Mouse (Mus musculus): ENCODE data around the gene Mmp23. TPM values are rescaled to one million over a fixed set of nuclear protein-coding genes. Genes with fewer than 3 reads are reported as not detected.

The Mmp23 gene
- polyA plus RNA-seq (2012; fragmentation: generic; extraction: Trizol) = 1.8 TPM

GRCm38 (mm10) chr4:155653086-155653450 is at the start of gene Mmp23:
Gene Mmp23 (minus strand): TSS chr4:155653384.
- Histone ChIP-seq H3K27me3 (ENCODE audit: control insufficient read depth, insufficient read depth, insufficient read length) (no peaks in the 10 kb centered on the region), H3K79me2 (ENCODE audit: control insufficient read depth, insufficient read depth) (no peaks in the 10 kb centered on the region), H3K4me2 (ENCODE audit: low read depth) (peak within 1 kb of the TSS; percentile 62), H3K36me3 (ENCODE audit: control insufficient read depth, insufficient read depth) (peaks cover 12% of the 10 kb centered on the region), H3K4me3 (no peak within 1 kb of the TSS), H3ac (ENCODE audit: control insufficient read depth, insufficient read length) (no peak within 1 kb of the TSS)
- peak; percentile 26 for TF ChIP-seq POLR2AphosphoS2 (IDR thresholded peaks at IDR 0.05; ENCODE audit: insufficient read length, low read depth)
- TF ChIP-seq E2F4 (IDR thresholded peaks at IDR 0.05; ENCODE audit: insufficient read depth) = no peak
- TF ChIP-seq MYOD1 (IDR thresholded peaks at IDR 0.05; ENCODE audit: control insufficient read depth in 1 of 3, insufficient read length in 2 of 3, low read depth in 2 of 3) = no peak

- Histone ChIP-seq H3K4me2 (ENCODE audit: low read depth) (no peak overlapping the region), H3K4me3 (no peak overlapping the region), H3K36me3 (ENCODE audit: control insufficient read depth, insufficient read depth) (no peaks in the 10 kb centered on the region), H3K79me2 (ENCODE audit: control insufficient read depth, insufficient read depth) (peaks cover 3% of the 10 kb centered on the region), H3K27me3 (ENCODE audit: control insufficient read depth, insufficient read depth, insufficient read length) (no peaks in the 10 kb centered on the region), H3ac (ENCODE audit: control insufficient read depth, insufficient read length) (no peak overlapping the region)
- TF ChIP-seq MAX (IDR thresholded peaks at IDR 0.05; ENCODE audit: low read depth) (no peak), SRF (IDR thresholded peaks at IDR 0.05; ENCODE audit: control insufficient read depth, insufficient read length, low read depth) (no peak), TCF12 (IDR thresholded peaks at IDR 0.05; ENCODE audit: insufficient read depth, poor library complexity, severe bottlenecking) (no peak), E2F4 (IDR thresholded peaks at IDR 0.05; ENCODE audit: insufficient read depth) (no peak), CEBPB (IDR thresholded peaks at IDR 0.05; ENCODE audit: insufficient read depth, poor library complexity, severe bottlenecking) (no peak), TCF3 (IDR thresholded peaks at IDR 0.05; ENCODE audit: insufficient read length, low read depth) (no peak), POLR2AphosphoS2 (IDR thresholded peaks at IDR 0.05; ENCODE audit: insufficient read length, low read depth) (no peak), REST (IDR thresholded peaks at IDR 0.05; ENCODE audit: insufficient read depth, insufficient read length) (no peak), MYOG (IDR thresholded peaks at IDR 0.05; ENCODE audit: control insufficient read depth in 1 of 3, insufficient read depth in 1 of 3, insufficient read length in 2 of 3, low read depth in 2 of 3) (no peak), POLR2A (IDR thresholded peaks at IDR 0.05; ENCODE audit: insufficient read length, low read depth) (no peak), USF1 (IDR thresholded peaks at IDR 0.05; ENCODE audit: low read depth) (no peak), MYOD1 (IDR thresholded peaks at IDR 0.05; ENCODE audit: control insufficient read depth in 1 of 3, insufficient read length in 2 of 3, low read depth in 2 of 3) (no peak)
These were observed 47.2 kb upstream of the Mmp23 start for GRCm38 (mm10) chr4:155700425-155700824.

- no peak overlapping the region for H3ac ChIP-seq (ENCODE audit: control insufficient read depth, insufficient read length)
- peak overlapping the region; percentile 69 for H3K4me2 ChIP-seq (ENCODE audit: low read depth)
- H3K79me2 ChIP-seq (ENCODE audit: control insufficient read depth, insufficient read depth) = no peaks in the 10 kb centered on the region
- H3K36me3 ChIP-seq (ENCODE audit: control insufficient read depth, insufficient read depth) = no peaks in the 10 kb centered on the region
- H3K4me3 ChIP-seq = no peak overlapping the region
- no peaks in the 10 kb centered on the region for H3K27me3 ChIP-seq (ENCODE audit: control insufficient read depth, insufficient read depth, insufficient read length)
- no peak for TF ChIP-seq TCF3 (IDR thresholded peaks at IDR 0.05; ENCODE audit: insufficient read length, low read depth)
These were observed 43.4 kb upstream of the Mmp23 start for GRCm38 (mm10) chr4:155696261-155697255.

DNA sequence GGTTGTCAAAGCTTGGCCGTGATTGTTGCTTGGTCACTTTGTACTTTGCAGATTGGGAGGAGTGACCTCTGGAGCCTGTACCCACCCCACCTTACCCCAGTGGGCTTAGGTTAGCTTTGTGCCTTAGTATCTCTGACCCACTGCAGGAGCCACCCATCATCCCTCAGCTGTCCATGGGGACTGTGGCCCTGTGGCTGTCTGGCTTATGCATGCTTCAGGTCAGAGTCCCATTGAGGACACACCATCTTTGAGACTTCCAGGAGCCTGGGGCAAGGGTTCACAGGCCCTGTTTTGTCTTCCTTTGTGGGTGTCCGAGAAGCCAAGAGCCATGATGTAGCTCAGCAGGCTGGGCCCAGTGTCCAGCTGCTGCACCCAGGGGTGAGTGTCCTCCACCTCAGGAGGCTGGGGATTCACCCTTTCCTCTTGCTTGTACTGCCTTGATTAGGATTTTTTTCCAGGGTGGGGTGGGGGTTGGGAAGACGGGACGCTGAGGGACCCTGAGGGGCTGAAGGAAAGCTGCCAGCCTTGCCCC is 42.4 kb upstream of the Mmp23 start:
- Histone ChIP-seq H3K4me3 (peak overlapping the region; percentile 15), H3K4me2 (ENCODE audit: low read depth) (peak overlapping the region; percentile 69), H3K27me3 (ENCODE audit: control insufficient read depth, insufficient read depth, insufficient read length) (no peaks in the 10 kb centered on the region), H3ac (ENCODE audit: control insufficient read depth, insufficient read length) (no peak overlapping the region), H3K79me2 (ENCODE audit: control insufficient read depth, insufficient read depth) (no peaks in the 10 kb centered on the region), H3K36me3 (ENCODE audit: control insufficient read depth, insufficient read depth) (no peaks in the 10 kb centered on the region)
- TF ChIP-seq TCF12 (IDR thresholded peaks at IDR 0.05; ENCODE audit: insufficient read depth, poor library complexity, severe bottlenecking) (no peak), E2F4 (IDR thresholded peaks at IDR 0.05; ENCODE audit: insufficient read depth) (no peak), MYOD1 (IDR thresholded peaks at IDR 0.05; ENCODE audit: control insufficient read depth in 1 of 3, insufficient read length in 2 of 3, low read depth in 2 of 3) (no peak), SRF (IDR thresholded peaks at IDR 0.05; ENCODE audit: control insufficient read depth, insufficient read length, low read depth) (no peak), REST (IDR thresholded peaks at IDR 0.05; ENCODE audit: insufficient read depth, insufficient read length) (no peak), MYOG (IDR thresholded peaks at IDR 0.05; ENCODE audit: control insufficient read depth in 1 of 3, insufficient read depth in 1 of 3, insufficient read length in 2 of 3, low read depth in 2 of 3) (no peak), TCF3 (IDR thresholded peaks at IDR 0.05; ENCODE audit: insufficient read length, low read depth) (no peak), USF1 (IDR thresholded peaks at IDR 0.05; ENCODE audit: low read depth) (no peak), MAX (IDR thresholded peaks at IDR 0.05; ENCODE audit: low read depth) (no peak), POLR2AphosphoS2 (IDR thresholded peaks at IDR 0.05; ENCODE audit: insufficient read length, low read depth) (no peak), CEBPB (IDR thresholded peaks at IDR 0.05; ENCODE audit: insufficient read depth, poor library complexity, severe bottlenecking) (no peak), POLR2A (IDR thresholded peaks at IDR 0.05; ENCODE audit: insufficient read length, low read depth) (no peak)
